Mouse (Mus musculus): ENCODE results near the gene Wdr5b. TPM values are rescaled to one million over a fixed set of nuclear protein-coding genes. Genes with fewer than 3 reads are reported as not detected.
A peak's percentile ranks its signal among the peaks of the same experiment; 100 is the strongest.
"Not testable (repeated sequence)": the region's sequence is repeated elsewhere in the genome, so short reads cannot be mapped to it uniquely, and the experiment has no call there.

The Wdr5b gene
- polyA plus RNA-seq, 1 experiment from 2014 or later, result 6.2 TPM

DNA sequence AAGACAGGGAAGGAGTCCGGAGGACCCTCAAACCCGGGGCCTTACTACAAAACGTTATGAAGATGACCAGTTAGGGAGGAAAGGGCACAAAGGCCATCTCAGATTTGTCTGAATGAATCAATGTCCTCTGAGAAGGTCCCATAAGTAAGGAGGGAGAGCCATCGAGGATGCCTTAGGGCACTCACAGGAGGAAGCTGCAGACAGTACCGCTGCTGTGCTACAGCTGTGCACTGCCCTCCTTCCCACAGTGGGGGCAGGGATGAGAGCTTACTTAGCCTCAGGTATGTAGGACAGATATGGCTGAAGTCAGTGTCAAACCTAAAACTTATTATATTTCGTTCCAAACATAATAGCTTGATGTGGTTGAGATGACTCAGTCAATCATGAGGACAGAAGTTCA is 10.5 kb downstream of the Wdr5b start:
- Histone ChIP-seq H3K4me2 (no peak overlapping the region), H3K4me1 (peaks cover 32% of the 10 kb centered on the region), H3K27ac (replicated peaks) (no peak overlapping the region), H3K9ac (no peak overlapping the region), H3K9me3 (no peaks in the 10 kb centered on the region), H3K27me3 (replicated peaks) (no peaks in the 10 kb centered on the region), H3K36me3 (peaks cover 81% of the 10 kb centered on the region), H3K4me3 (no peak overlapping the region)
- ATAC-seq (ENCODE audit: extremely low read depth, insufficient number of reproducible peaks, low FRiP score, low TSS enrichment), result no peak
- 92% methylated on average over 6 of the region's 6 CpGs for WGBS

DNA sequence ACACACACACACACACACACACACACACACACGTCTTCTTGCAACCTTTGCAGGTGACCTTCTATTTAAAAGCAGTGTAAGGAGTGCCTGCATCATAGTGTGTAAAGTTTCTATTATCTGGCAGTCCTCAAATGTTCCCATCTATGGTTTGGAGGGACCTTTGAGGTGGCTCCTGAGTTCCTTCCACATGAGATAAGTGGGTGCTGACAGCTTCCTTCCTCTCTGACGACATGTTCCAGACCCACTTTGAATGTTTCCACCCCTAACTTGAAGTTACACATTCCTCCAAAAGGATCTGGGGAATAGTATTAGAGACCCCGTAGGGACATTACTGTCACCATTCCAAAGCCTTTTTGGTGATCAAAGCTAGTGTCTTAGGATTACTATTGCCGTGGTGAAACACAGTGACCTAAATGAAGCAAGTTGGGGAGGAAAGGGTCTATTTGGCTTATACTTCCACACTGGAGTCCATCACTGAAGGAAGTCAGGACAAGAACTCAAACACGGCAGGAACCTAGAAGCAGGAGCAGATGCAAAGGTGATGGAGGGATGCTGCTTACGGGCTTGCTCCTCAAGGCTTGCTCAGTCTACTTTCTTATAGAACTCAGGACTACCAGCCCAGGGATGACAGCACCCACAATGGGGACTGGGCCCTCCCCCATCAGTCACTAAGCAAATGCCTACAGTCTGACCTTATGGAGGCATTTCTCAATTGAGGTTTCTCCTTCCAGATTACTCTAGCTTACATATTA is 12.7 kb downstream of the Wdr5b start:
- H3K27me3 ChIP-seq (replicated peaks), result no peaks in the 10 kb centered on the region
- no peak overlapping the region for H3K4me2 ChIP-seq
- no peak overlapping the region for H3K9ac ChIP-seq
- H3K9me3 ChIP-seq, result no peaks in the 10 kb centered on the region
- H3K27ac ChIP-seq (replicated peaks), result peak overlapping the region; percentile 82
- ATAC-seq (ENCODE audit: extremely low read depth, insufficient number of reproducible peaks, low FRiP score, low TSS enrichment), result peak; percentile 69; the same call in 1 of the 2 replicates
- peaks cover 64% of the 10 kb centered on the region for H3K36me3 ChIP-seq
- WGBS, result 41% methylated on average over 6 of the region's 6 CpGs
- peaks cover 54% of the 10 kb centered on the region for H3K4me1 ChIP-seq
- no peak overlapping the region for H3K4me3 ChIP-seq

GRCm38 (mm10) chr16:36054920-36055319 is 13.9 kb downstream of the Wdr5b start:
- no peak for ATAC-seq (ENCODE audit: extremely low read depth, insufficient number of reproducible peaks, low FRiP score, low TSS enrichment)
- H3K9ac ChIP-seq, result no peak overlapping the region
- H3K4me1 ChIP-seq, result peaks cover 67% of the 10 kb centered on the region
- H3K4me3 ChIP-seq, result no peak overlapping the region
- H3K27ac ChIP-seq (replicated peaks), result peak overlapping the region; percentile 82
- peaks cover 51% of the 10 kb centered on the region for H3K36me3 ChIP-seq
- H3K4me2 ChIP-seq, result no peak overlapping the region
- H3K27me3 ChIP-seq (replicated peaks), result no peaks in the 10 kb centered on the region
- WGBS, result 91% methylated on average over 8 of the region's 8 CpGs
- H3K9me3 ChIP-seq, result no peaks in the 10 kb centered on the region

DNA sequence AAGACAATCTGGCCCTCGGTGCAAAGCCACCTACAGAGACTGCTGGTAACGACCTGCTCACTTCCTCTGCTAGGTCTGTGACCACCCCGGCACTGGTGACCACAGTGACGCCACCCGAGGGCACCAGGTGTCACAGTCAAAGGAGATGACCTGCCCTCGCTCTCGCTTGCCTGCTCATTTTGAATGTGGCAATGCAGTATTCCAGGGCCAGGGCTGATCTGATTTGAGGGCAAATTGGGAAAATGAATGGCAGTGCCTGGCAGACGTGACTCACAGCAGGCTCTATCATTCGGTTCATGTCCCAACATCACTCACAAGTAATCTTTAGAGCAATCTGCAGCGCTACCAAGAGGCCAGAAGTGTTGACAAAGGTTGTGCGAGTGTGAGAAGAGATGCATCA is 15.4 kb downstream of the Wdr5b start:
- Histone ChIP-seq H3K4me1 (peaks cover 81% of the 10 kb centered on the region), H3K36me3 (peaks cover 45% of the 10 kb centered on the region), H3K9ac (0 out of 2 replicates have a peak overlapping the region, but pooled peaks have one; percentile 4), H3K27me3 (replicated peaks) (no peaks in the 10 kb centered on the region), H3K27ac (replicated peaks) (no peak overlapping the region), H3K4me3 (no peak overlapping the region), H3K4me2 (no peak overlapping the region), H3K9me3 (no peaks in the 10 kb centered on the region)
- 78% methylated on average over 11 of the region's 11 CpGs for WGBS
- ATAC-seq (ENCODE audit: extremely low read depth, insufficient number of reproducible peaks, low FRiP score, low TSS enrichment), result no peak

- peaks cover 39% of the 10 kb centered on the region for H3K36me3 ChIP-seq
- H3K4me1 ChIP-seq, result peaks cover 88% of the 10 kb centered on the region
- no peaks in the 10 kb centered on the region for H3K27me3 ChIP-seq (replicated peaks)
- no peak for ATAC-seq (ENCODE audit: extremely low read depth, insufficient number of reproducible peaks, low FRiP score, low TSS enrichment)
- H3K27ac ChIP-seq (replicated peaks), result peak overlapping the region; percentile 39; the same call in 1 of the 2 replicates
- no peak overlapping the region for H3K4me2 ChIP-seq
- no peak overlapping the region for H3K4me3 ChIP-seq
- no peaks in the 10 kb centered on the region for H3K9me3 ChIP-seq
- H3K9ac ChIP-seq, result peak overlapping the region; percentile 67
- WGBS, result 45% methylated on average over 8 of the region's 8 CpGs
These were observed 17.0 kb downstream of the Wdr5b start for GRCm38 (mm10) chr16:36057933-36058475.

DNA sequence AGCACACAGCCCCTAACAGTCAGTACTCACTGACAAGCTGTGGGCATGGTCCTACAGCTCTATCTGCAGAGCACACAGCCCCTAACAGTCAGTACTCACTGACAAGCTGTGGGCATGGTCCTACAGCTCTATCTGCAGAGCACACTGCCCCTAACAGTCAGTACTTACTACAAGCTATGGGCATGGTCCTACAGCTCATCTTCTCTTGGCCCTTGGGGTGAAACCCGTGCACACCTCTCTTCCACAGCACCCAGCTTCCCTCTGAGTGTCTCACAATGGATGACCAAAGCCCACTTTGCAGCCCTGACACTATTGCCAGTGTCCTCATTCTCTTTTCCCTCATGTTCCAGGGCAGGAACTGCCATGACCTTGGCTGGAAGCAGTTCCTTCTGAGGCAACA is 21.5 kb downstream of the Wdr5b start:
- not testable (repeated sequence) for H3K4me3 ChIP-seq; H3K4me2 ChIP-seq; H3K27me3 ChIP-seq (replicated peaks); H3K27ac ChIP-seq (replicated peaks); H3K9ac ChIP-seq; ATAC-seq (ENCODE audit: extremely low read depth, insufficient number of reproducible peaks, low FRiP score, low TSS enrichment); H3K9me3 ChIP-seq
- H3K36me3 ChIP-seq, result peaks cover 28% of the 10 kb centered on the region
- H3K4me1 ChIP-seq, result peaks cover 92% of the 10 kb centered on the region
- 70% methylated on average over 1 of the region's 1 CpGs for WGBS

DNA sequence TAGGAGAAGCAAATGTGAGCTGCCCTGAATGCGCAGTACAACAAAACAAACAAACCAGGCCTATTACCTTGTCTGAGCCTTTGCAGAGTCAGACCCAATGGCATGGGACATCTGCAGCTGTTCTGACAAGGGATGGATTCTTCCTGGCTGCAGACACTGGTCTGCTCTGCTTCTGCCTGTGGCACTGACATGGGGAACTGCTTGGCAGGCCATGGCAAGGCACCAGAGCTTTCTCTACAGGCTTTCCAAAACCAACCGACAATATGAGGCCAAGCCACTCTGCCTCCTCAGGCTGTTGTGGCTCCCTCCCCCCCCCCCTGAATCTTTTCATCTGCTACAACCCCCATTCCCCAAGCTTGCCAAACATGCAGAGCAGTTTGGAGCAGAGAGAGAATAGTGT is 22.3 kb downstream of the Wdr5b start:
- 69% methylated on average over 2 of the region's 2 CpGs for WGBS
- no peak overlapping the region for H3K4me3 ChIP-seq
- no peak for ATAC-seq (ENCODE audit: extremely low read depth, insufficient number of reproducible peaks, low FRiP score, low TSS enrichment)
- no peak overlapping the region for H3K4me2 ChIP-seq
- H3K27me3 ChIP-seq (replicated peaks), result no peaks in the 10 kb centered on the region
- peaks cover 92% of the 10 kb centered on the region for H3K4me1 ChIP-seq
- H3K27ac ChIP-seq (replicated peaks), result peak overlapping the region; percentile 82
- peak overlapping the region; percentile 61 for H3K9ac ChIP-seq
- H3K36me3 ChIP-seq, result peaks cover 29% of the 10 kb centered on the region
- no peaks in the 10 kb centered on the region for H3K9me3 ChIP-seq

- no peak overlapping the region for H3K9ac ChIP-seq
- peak overlapping the region; percentile 82 for H3K27ac ChIP-seq (replicated peaks)
- no peaks in the 10 kb centered on the region for H3K27me3 ChIP-seq (replicated peaks)
- H3K4me1 ChIP-seq, result peaks cover 92% of the 10 kb centered on the region
- ATAC-seq (ENCODE audit: extremely low read depth, insufficient number of reproducible peaks, low FRiP score, low TSS enrichment), result no peak
- peak overlapping the region; percentile 27 for H3K4me2 ChIP-seq
- H3K9me3 ChIP-seq, result no peaks in the 10 kb centered on the region
- 57% methylated on average over 5 of the region's 5 CpGs for WGBS
- H3K4me3 ChIP-seq, result no peak overlapping the region
- peaks cover 35% of the 10 kb centered on the region for H3K36me3 ChIP-seq
These were observed 23.9 kb downstream of the Wdr5b start for GRCm38 (mm10) chr16:36064904-36065303.

GRCm38 (mm10) chr16:36067694-36068093 is 26.7 kb downstream of the Wdr5b start:
- ATAC-seq (ENCODE audit: extremely low read depth, insufficient number of reproducible peaks, low FRiP score, low TSS enrichment), result no peak
- 47% methylated on average over 2 of the region's 2 CpGs for WGBS

DNA sequence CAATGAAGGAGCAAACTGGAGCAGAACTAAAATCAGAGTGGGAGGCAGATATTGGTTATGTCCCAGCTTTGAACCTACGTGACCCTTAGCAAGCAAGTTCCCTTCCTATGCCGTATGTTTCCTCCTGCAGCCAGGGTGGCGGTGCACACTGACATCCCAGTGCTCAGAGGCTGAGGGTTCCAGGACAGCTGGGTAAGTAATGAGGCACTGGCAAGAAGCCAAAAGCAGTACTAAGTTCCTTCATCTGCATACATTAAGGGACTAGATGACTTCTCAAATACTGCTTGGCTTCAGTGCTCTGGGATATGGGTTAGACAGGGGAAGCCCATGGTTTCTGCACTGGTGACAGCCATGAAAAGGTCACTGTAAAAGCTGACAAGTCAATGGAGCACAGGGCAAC is 27.4 kb downstream of the Wdr5b start:
- H3K4me1 ChIP-seq, result peaks cover 70% of the 10 kb centered on the region

More at GRCm38 (mm10) chr16:36067694-36068093, 26.7 kb downstream of the Wdr5b start:
- peaks cover 21% of the 10 kb centered on the region for H3K36me3 ChIP-seq
- no peak overlapping the region for H3K4me3 ChIP-seq
- H3K27ac ChIP-seq (replicated peaks), result peak overlapping the region; percentile 46
- H3K4me2 ChIP-seq, result peak overlapping the region; percentile 74
- H3K9me3 ChIP-seq, result no peaks in the 10 kb centered on the region
- H3K4me1 ChIP-seq, result peaks cover 73% of the 10 kb centered on the region
- H3K9ac ChIP-seq, result peak overlapping the region; percentile 97
- H3K27me3 ChIP-seq (replicated peaks), result no peaks in the 10 kb centered on the region

GRCm38 (mm10) chr16:36069819-36070575 is 29.0 kb downstream of the Wdr5b start:
- H3K9me3 ChIP-seq, result no peaks in the 10 kb centered on the region
- H3K27ac ChIP-seq (replicated peaks), result peak overlapping the region; percentile 25; the same call in 1 of the 2 replicates
- H3K4me1 ChIP-seq, result peaks cover 58% of the 10 kb centered on the region
- H3K4me3 ChIP-seq, result peak overlapping the region; percentile 89
- H3K36me3 ChIP-seq, result peaks cover 27% of the 10 kb centered on the region
- peak overlapping the region; percentile 74 for H3K4me2 ChIP-seq
- WGBS, result 24% methylated on average over 9 of the region's 9 CpGs
- H3K27me3 ChIP-seq (replicated peaks), result no peaks in the 10 kb centered on the region
- H3K9ac ChIP-seq, result peak overlapping the region; percentile 97
- ATAC-seq (ENCODE audit: extremely low read depth, insufficient number of reproducible peaks, low FRiP score, low TSS enrichment), result no peak

More for the DNA sequence above, 27.4 kb downstream of the Wdr5b start:
- no peak for ATAC-seq (ENCODE audit: extremely low read depth, insufficient number of reproducible peaks, low FRiP score, low TSS enrichment)
- Histone ChIP-seq H3K9ac (peak overlapping the region; percentile 97), H3K4me2 (peak overlapping the region; percentile 74), H3K4me3 (peak overlapping the region; percentile 89), H3K9me3 (no peaks in the 10 kb centered on the region), H3K36me3 (peaks cover 21% of the 10 kb centered on the region), H3K27me3 (replicated peaks) (no peaks in the 10 kb centered on the region), H3K27ac (replicated peaks) (peak overlapping the region; percentile 46)
- 62% methylated on average over 3 of the region's 3 CpGs for WGBS
